Mouse (Mus musculus) forebrain, postnatal 0 days (tissue): ENCODE data around the gene Tedc2. TPM values are rescaled to one million over a fixed set of nuclear protein-coding genes. Genes with fewer than 3 reads are reported as not detected.

Experiments
- ATAC-seq: fragments of 200-750 bp; cut with Nextera tagmentation; 2 replicates; pipeline ENCODE4 v1.8.0; 2017; ENCODE audit warnings: mild to moderate bottlenecking, moderate library complexity
- DNase-seq: peaks from one replicate; pipeline ENCODE4 v3.0.0-alpha.2; 2015
- H3K27ac ChIP-seq: fragments of 300-500 bp; sonication (generic); 2 replicates; pipeline ENCODE4 v1.5.1; 2014; ENCODE audit warnings: low read depth, mild to moderate bottlenecking, antibody characterized with exemption, low read length, moderate library complexity, mixed read lengths
- H3K27me3 ChIP-seq: fragments of 300-500 bp; sonication (generic); 2 replicates; pipeline ENCODE4 v1.6.1; 2014; ENCODE audit warnings: mild to moderate bottlenecking, low read length, mixed read lengths; ENCODE audit not compliant: insufficient read depth
- H3K36me3 ChIP-seq: fragments of 300-500 bp; sonication (generic); 2 replicates; pipeline ENCODE4 v1.6.1; 2014; ENCODE audit warnings: mild to moderate bottlenecking, moderate library complexity; ENCODE audit not compliant: insufficient read depth
- H3K4me1 ChIP-seq: fragments of 300-500 bp; sonication (generic); 2 replicates; pipeline ENCODE4 v1.6.1; 2014; ENCODE audit warnings: antibody characterized with exemption; ENCODE audit not compliant: insufficient read depth
- H3K4me2 ChIP-seq: fragments of 300-500 bp; sonication (generic); 2 replicates; pipeline ENCODE4 v1.6.1; 2014; ENCODE audit warnings: low read depth, mild to moderate bottlenecking, moderate library complexity
- H3K4me3 ChIP-seq: fragments of 300-500 bp; sonication (generic); 2 replicates; pipeline ENCODE4 v1.5.1; 2014; ENCODE audit warnings: low read depth, low read length, mixed read lengths
- H3K9ac ChIP-seq: fragments of 300-500 bp; sonication (generic); 2 replicates; pipeline ENCODE4 v1.6.1; 2014; ENCODE audit warnings: mild to moderate bottlenecking
- H3K9me3 ChIP-seq: fragments of 300-500 bp; sonication (generic); 2 replicates; pipeline ENCODE4 v1.6.1; 2016; ENCODE audit warnings: low read length
- CTCF ChIP-seq: sonication (generic); IDR thresholded peaks from 2 replicates; pipeline ENCODE4 v1.5.1; 2016; ENCODE audit warnings: antibody characterized with exemption, control low read depth, low read depth
- WGBS: fragments of 180-500 bp; shearing (Covaris S2); extraction: QIAGEN DNeasy Blood & Tissue Kit; methylation state at CpG from one replicate; pipeline ENCODE4 v1.1.7; 2014; 5-methylcytosine and 5-hydroxymethylcytosine counted together
- microRNA-seq, 2 experiments: library from miRNA; unstranded; fragments of <30 nt; microRNA quantifications; one replicate each; pipeline ENCODE4; 2016
- polyA plus RNA-seq: library from polyadenylated mRNA; unstranded; fragments of >200 nt; fragmentation: Nextera tagmentation; extraction: Ambion mirVana; gene quantifications from 2 replicates; pipeline ENCODE4 v1.2.1, GENCODE M21; 2015
- total RNA-seq: library from RNA; depleted of rRNA; stranded (reverse); fragments of >200 nt; gene quantifications from 2 replicates; pipeline ENCODE4 v1.2.3, GENCODE M21; 2014; rRNA removed

Gene Tedc2
- total and polyA plus RNA-seq, 2 experiments from 2014 or later, result 9.6 to 19.7 TPM

DNA sequence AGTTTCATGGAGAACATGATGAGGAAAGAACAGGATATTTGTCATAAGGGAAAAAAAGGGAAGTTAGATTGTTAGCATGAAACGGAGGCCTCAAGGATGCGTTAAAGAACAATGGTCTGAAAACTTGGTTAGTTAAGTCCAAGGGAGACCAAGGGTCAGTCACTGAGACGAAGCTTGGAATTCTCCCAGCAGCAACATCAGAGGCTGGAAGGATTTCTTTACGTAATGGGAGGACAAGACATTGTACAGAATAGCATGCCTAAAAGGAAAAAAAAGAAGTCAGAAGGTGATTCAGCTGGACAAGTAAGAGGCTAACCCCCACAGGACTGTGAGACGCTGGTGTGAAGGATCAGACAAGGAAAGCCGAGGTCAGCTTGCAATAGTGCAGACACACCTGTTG lies 53.5 kb downstream of the Tedc2 start:
- no peak for ATAC-seq
- Histone ChIP-seq H3K4me2 (0 out of 2 replicates have a peak overlapping the region, but pooled peaks have one; percentile 78), H3K27ac (no peak overlapping the region), H3K9ac (no peak overlapping the region), H3K9me3 (no peaks in the 10 kb centered on the region), H3K27me3 (no peaks in the 10 kb centered on the region), H3K36me3 (peaks cover 13% of the 10 kb centered on the region), H3K4me3 (no peak overlapping the region), H3K4me1 (peaks cover 25% of the 10 kb centered on the region)
- DNase-seq, result no peak
- 90% methylated on average over 6 of the region's 6 CpGs for WGBS
- no peak for TF ChIP-seq CTCF

Small RNA genes within 50 kb of the gene (microRNA-seq; reads per million reads assigned to microRNA genes)
- gene Mir5134, result 1.2 to 1.3 reads per million in 2 experiments
- gene Mir6965, result 0.37 to 0.39 reads per million in 2 experiments

Other genes starting within 250 kb of the Tedc2 start
- 0.19 TPM in 1 of 2 replicates, not detected in the other for gene Prss30, start 240.3 kb downstream of the Tedc2 start, total RNA-seq
- gene Prss30, start 240.3 kb downstream of the Tedc2 start, polyA plus RNA-seq, result 0.13 and 0.53 TPM in 2 replicates
- gene Prss22, start 222.8 kb downstream of the Tedc2 start, total RNA-seq, result not detected in 2 replicates
- gene Prss22, start 222.8 kb downstream of the Tedc2 start, polyA plus RNA-seq, result 0.10 TPM in 1 of 2 replicates, not detected in the other
- not detected in 2 replicates for gene Prss27, start 182.7 kb downstream of the Tedc2 start, total RNA-seq
- gene Prss27, start 182.7 kb downstream of the Tedc2 start, polyA plus RNA-seq, result not detected in 2 replicates
- gene Kctd5, start 147.4 kb downstream of the Tedc2 start, total RNA-seq, result 83.4 and 97.6 TPM in 2 replicates
- 82.2 and 87.2 TPM in 2 replicates for gene Kctd5, start 147.4 kb downstream of the Tedc2 start, polyA plus RNA-seq
- gene Pdpk1, start 69.9 kb downstream of the Tedc2 start, total RNA-seq, result 50.9 and 55.8 TPM in 2 replicates
- 33.8 and 59.0 TPM in 2 replicates for gene Pdpk1, start 69.9 kb downstream of the Tedc2 start, polyA plus RNA-seq
- 37.9 and 47.6 TPM in 2 replicates for gene Amdhd2, start 57.1 kb downstream of the Tedc2 start, total RNA-seq
- 34.5 and 35.4 TPM in 2 replicates for gene Amdhd2, start 57.1 kb downstream of the Tedc2 start, polyA plus RNA-seq
- 386 and 489 TPM in 2 replicates for gene Atp6v0c, start 51.1 kb downstream of the Tedc2 start, total RNA-seq
- gene Atp6v0c, start 51.1 kb downstream of the Tedc2 start, polyA plus RNA-seq, result 1,891 and 2,006 TPM in 2 replicates
- 94.5 and 113 TPM in 2 replicates for gene Tbc1d24, start 15.3 kb downstream of the Tedc2 start, total RNA-seq
- gene Tbc1d24, start 15.3 kb downstream of the Tedc2 start, polyA plus RNA-seq, result 15.7 and 23.5 TPM in 2 replicates
- gene Ntn3, start 11.3 kb downstream of the Tedc2 start, total RNA-seq, result 18.3 and 19.6 TPM in 2 replicates
- 2.9 and 4.0 TPM in 2 replicates for gene Ntn3, start 11.3 kb downstream of the Tedc2 start, polyA plus RNA-seq
- gene Ccnf, start 30.6 kb upstream of the Tedc2 start, total RNA-seq, result 6.2 and 7.4 TPM in 2 replicates
- gene Ccnf, start 30.6 kb upstream of the Tedc2 start, polyA plus RNA-seq, result 4.1 and 6.9 TPM in 2 replicates
- 0.38 and 0.62 TPM in 2 replicates for gene Abca17, start 130.2 kb upstream of the Tedc2 start, total RNA-seq
- 0.70 and 0.86 TPM in 2 replicates for gene Abca17, start 130.2 kb upstream of the Tedc2 start, polyA plus RNA-seq
- 53.0 and 71.2 TPM in 2 replicates for gene Abca3, start 131.1 kb upstream of the Tedc2 start, total RNA-seq
- gene Abca3, start 131.1 kb upstream of the Tedc2 start, polyA plus RNA-seq, result 15.5 and 22.9 TPM in 2 replicates
- 289 and 291 TPM in 2 replicates for gene Rnps1, start 193.7 kb upstream of the Tedc2 start, total RNA-seq
- 361 and 363 TPM in 2 replicates for gene Rnps1, start 193.7 kb upstream of the Tedc2 start, polyA plus RNA-seq
- gene Eci1, start 205.8 kb upstream of the Tedc2 start, total RNA-seq, result 20.2 and 22.0 TPM in 2 replicates
- 23.3 and 30.0 TPM in 2 replicates for gene Eci1, start 205.8 kb upstream of the Tedc2 start, polyA plus RNA-seq
- gene Dnase1l2, start 222.3 kb upstream of the Tedc2 start, total RNA-seq, result 4.7 and 6.2 TPM in 2 replicates
- 0.82 and 0.92 TPM in 2 replicates for gene Dnase1l2, start 222.3 kb upstream of the Tedc2 start, polyA plus RNA-seq
- gene E4f1, start 249.5 kb upstream of the Tedc2 start, total RNA-seq, result 34.2 and 37.5 TPM in 2 replicates
- 9.2 and 25.6 TPM in 2 replicates for gene E4f1, start 249.5 kb upstream of the Tedc2 start, polyA plus RNA-seq
- gene Pgp, start 249.5 kb upstream of the Tedc2 start, total RNA-seq, result 37.8 and 39.5 TPM in 2 replicates
- 68.1 and 72.5 TPM in 2 replicates for gene Pgp, start 249.5 kb upstream of the Tedc2 start, polyA plus RNA-seq